Mouse (Mus musculus) MEL (cell line): Measurements from ENCODE around the gene Elovl5.

Source experiments
- CTCF ChIP-seq, 3 experiments: IDR thresholded peaks in 2 of 3; conservative IDR thresholded peaks in 1 of 3; 2 replicates each; pipeline ENCODE4 v1.5.1; 2011 to 2012; ENCODE audit warnings: low read length in 3 of 3, low read depth in 2 of 3, mild to moderate bottlenecking in 2 of 3, improper control_type of control experiment in 1 of 3, inconsistent platforms in 1 of 3, mixed read lengths in 1 of 3, moderate library complexity in 1 of 3; ENCODE audit not compliant: control insufficient read depth in 1 of 3, insufficient read depth in 1 of 3, poor library complexity in 1 of 3, severe bottlenecking in 1 of 3
- EP300 ChIP-seq, 2 experiments: IDR thresholded peaks; 2 replicates each; pipeline ENCODE4 v1.6.1; 2011; ENCODE audit warnings: improper control_type of control experiment in 2 of 2, low read length in 2 of 2, low read depth in 1 of 2, mild to moderate bottlenecking in 1 of 2
- ETS1 ChIP-seq: IDR thresholded peaks from 2 replicates; pipeline ENCODE4 v1.6.1; 2012; ENCODE audit warnings: low read depth, mild to moderate bottlenecking, inconsistent platforms, low read length, improper control_type of control experiment, moderate library complexity
- MAZ ChIP-seq: IDR thresholded peaks from 2 replicates; pipeline ENCODE4 v1.6.1; 2012; ENCODE audit warnings: low read depth, mild to moderate bottlenecking, inconsistent platforms, low read length, improper control_type of control experiment
- MEF2A ChIP-seq: IDR thresholded peaks from 2 replicates; pipeline ENCODE4 v1.6.1; 2014; ENCODE audit warnings: low read depth, mild to moderate bottlenecking, inconsistent platforms, low read length, improper control_type of control experiment; ENCODE audit not compliant: poor library complexity, insufficient replicate concordance, severe bottlenecking; ENCODE audit errors: extremely low read depth
- MYC ChIP-seq: IDR thresholded peaks from 2 replicates; pipeline ENCODE4 v1.6.1; 2011; ENCODE audit warnings: low read depth, mild to moderate bottlenecking, low read length, improper control_type of control experiment, moderate library complexity
- NELFE ChIP-seq: IDR thresholded peaks from 2 replicates; pipeline ENCODE4 v1.6.1; 2011; ENCODE audit warnings: low read depth, low read length, improper control_type of control experiment
- POLR2A ChIP-seq, 2 experiments: IDR thresholded peaks; 2 replicates each; pipeline ENCODE4 v1.6.1; 2011 to 2012; ENCODE audit warnings: low read length in 2 of 2, mild to moderate bottlenecking in 2 of 2, control low read depth in 1 of 2, improper control_type of control experiment in 1 of 2, low read depth in 1 of 2, moderate library complexity in 1 of 2; ENCODE audit not compliant: control insufficient read depth in 1 of 2, insufficient read depth in 1 of 2, poor library complexity in 1 of 2
- TAL1 ChIP-seq: IDR thresholded peaks from 2 replicates; pipeline ENCODE4 v1.6.1; 2012; ENCODE audit warnings: mild to moderate bottlenecking, inconsistent platforms, low read length, moderate library complexity, mixed read lengths
- USF1 ChIP-seq: IDR thresholded peaks from 2 replicates; pipeline ENCODE4 v1.6.1; 2014; ENCODE audit warnings: low read depth, mild to moderate bottlenecking, inconsistent platforms, low read length, improper control_type of control experiment, moderate library complexity

GRCm38 (mm10) chr9:77991650-77992049 lies 74.5 kb downstream of the Elovl5 start:
- TF ChIP-seq NELFE (no peak), USF1 (no peak), POLR2A (IDR thresholded peaks at IDR 0.05; ENCODE audit: control insufficient read depth in 1 of 2, insufficient read depth in 1 of 2, low read depth in 1 of 2, low read length in 2 of 2, poor library complexity in 1 of 2) (no peak), CTCF (IDR thresholded peaks at IDR 0.05 in 2 of 3, conservative IDR thresholded peaks at IDR 0.05 in 1 of 3; ENCODE audit: control insufficient read depth in 1 of 3, insufficient read depth in 1 of 3, low read depth in 2 of 3, low read length in 3 of 3, poor library complexity in 1 of 3, severe bottlenecking in 1 of 3) (no peak), MEF2A (no peak), EP300 (IDR thresholded peaks at IDR 0.05; ENCODE audit: low read depth in 1 of 2, low read length in 2 of 2) (no peak), MAZ (no peak), ETS1 (no peak), MYC (no peak), TAL1 (no peak)
